Mouse (Mus musculus) forebrain, embryonic 16.5 days (tissue): Measurements from ENCODE around the gene Hddc3. TPM values are rescaled to one million over a fixed set of nuclear protein-coding genes. Genes with fewer than 3 reads are reported as not detected.
"Not testable (repeated sequence)": the region's sequence is repeated elsewhere in the genome, so short reads cannot be mapped to it uniquely, and the experiment has no call there.

ENCODE experiments used
- ATAC-seq: fragments of 200-750 bp; cut with Nextera tagmentation; 2 replicates; pipeline ENCODE4 v1.8.0; 2017; ENCODE audit warnings: mild to moderate bottlenecking, moderate library complexity
- H3K27ac ChIP-seq: fragments of 300-500 bp; sonication (generic); 2 replicates; pipeline ENCODE4 v1.5.1; 2014; ENCODE audit warnings: low read length, control low read depth
- H3K27me3 ChIP-seq: fragments of 300-500 bp; sonication (generic); replicated peaks from 2 replicates; pipeline ENCODE4 v1.6.1; 2014; ENCODE audit warnings: low read length; ENCODE audit not compliant: control insufficient read depth, insufficient read depth
- H3K36me3 ChIP-seq: fragments of 300-500 bp; sonication (generic); 2 replicates; pipeline ENCODE4 v1.6.1; 2014; ENCODE audit not compliant: control insufficient read depth, insufficient read depth
- H3K4me1 ChIP-seq: fragments of 300-500 bp; sonication (generic); replicated peaks from 2 replicates; pipeline ENCODE4 v1.6.1; 2014; ENCODE audit warnings: low read length; ENCODE audit not compliant: control insufficient read depth, insufficient read depth
- H3K4me2 ChIP-seq: fragments of 300-500 bp; sonication (generic); 2 replicates; pipeline ENCODE4 v1.6.1; 2014; ENCODE audit warnings: mild to moderate bottlenecking, low read length, control low read depth
- H3K4me3 ChIP-seq: fragments of 300-500 bp; sonication (generic); replicated peaks from 2 replicates; pipeline ENCODE4 v1.5.1; 2014; ENCODE audit warnings: mild to moderate bottlenecking, low read length, control low read depth
- H3K9ac ChIP-seq: fragments of 300-500 bp; sonication (generic); replicated peaks from 2 replicates; pipeline ENCODE4 v1.6.1; 2014; ENCODE audit warnings: low read depth, low read length, control low read depth
- H3K9me3 ChIP-seq: fragments of 300-500 bp; sonication (generic); 2 replicates; pipeline ENCODE4 v1.6.1; 2016; ENCODE audit warnings: low read length; ENCODE audit not compliant: control insufficient read depth
- WGBS: fragments of 180-500 bp; shearing (Covaris S2); extraction: QIAGEN DNeasy Blood & Tissue Kit; methylation state at CpG from one replicate; pipeline ENCODE4 v1.1.7; 2014; 5-methylcytosine and 5-hydroxymethylcytosine counted together
- polyA plus RNA-seq: library from polyadenylated mRNA; unstranded; fragments of >200 nt; fragmentation: Nextera tagmentation; extraction: Ambion mirVana; gene quantifications from 2 replicates; pipeline ENCODE4 v1.2.1, GENCODE M21; 2015

Hddc3 gene
- polyA plus RNA-seq, 1 experiment from 2014 or later = 23.8 TPM

DNA sequence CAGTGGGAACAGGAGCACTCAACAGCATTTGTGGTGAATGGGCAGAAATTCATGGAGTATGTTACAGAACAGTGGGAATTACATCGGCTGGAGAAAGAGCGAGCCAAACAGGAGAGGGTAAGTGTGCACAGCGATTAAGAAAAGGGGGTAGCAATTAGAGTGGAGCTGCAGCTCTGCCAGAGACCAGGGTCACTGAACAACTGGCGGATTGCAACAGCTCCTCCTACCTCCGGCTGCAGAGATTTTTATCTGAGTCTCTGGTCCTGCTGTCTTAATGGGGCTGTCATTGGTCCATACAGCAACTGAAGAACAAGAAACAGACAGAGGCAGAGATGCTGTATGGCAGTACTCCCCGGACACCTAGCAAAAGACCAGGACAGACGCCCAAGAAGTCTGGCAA is 32.1 kb upstream of the Hddc3 start:
- 74% methylated on average over 7 of the region's 7 CpGs for WGBS
- H3K4me1 ChIP-seq = no peaks in the 10 kb centered on the region
- H3K9me3 ChIP-seq = no peaks in the 10 kb centered on the region
- H3K4me2 ChIP-seq = no peak overlapping the region
- no peak for ATAC-seq
- H3K27ac ChIP-seq = no peak overlapping the region
- no peak overlapping the region for H3K9ac ChIP-seq
- H3K4me3 ChIP-seq = no peak overlapping the region
- H3K27me3 ChIP-seq = no peaks in the 10 kb centered on the region
- no peaks in the 10 kb centered on the region for H3K36me3 ChIP-seq

DNA sequence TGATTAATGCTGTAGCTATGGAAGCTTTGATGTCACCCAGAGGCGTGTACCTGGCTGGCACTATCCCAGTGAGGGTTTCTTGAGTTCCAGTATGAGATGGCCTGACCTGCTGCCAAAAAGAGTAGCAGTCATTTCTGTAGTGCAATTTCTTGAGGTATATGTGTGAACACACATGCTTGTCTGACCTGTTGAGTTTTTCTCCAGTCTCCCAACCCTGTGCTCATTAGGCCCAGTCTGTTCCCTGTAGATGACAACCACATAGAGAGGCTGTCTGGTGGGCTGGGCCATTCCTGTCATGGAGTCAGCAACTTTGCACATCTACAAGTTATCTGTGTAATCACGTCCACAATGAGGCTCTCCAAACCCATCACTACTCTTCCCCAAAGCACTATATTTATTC is 27.2 kb upstream of the Hddc3 start:
- H3K36me3 ChIP-seq = no peaks in the 10 kb centered on the region
- 81% methylated on average over 2 of the region's 2 CpGs for WGBS

DNA sequence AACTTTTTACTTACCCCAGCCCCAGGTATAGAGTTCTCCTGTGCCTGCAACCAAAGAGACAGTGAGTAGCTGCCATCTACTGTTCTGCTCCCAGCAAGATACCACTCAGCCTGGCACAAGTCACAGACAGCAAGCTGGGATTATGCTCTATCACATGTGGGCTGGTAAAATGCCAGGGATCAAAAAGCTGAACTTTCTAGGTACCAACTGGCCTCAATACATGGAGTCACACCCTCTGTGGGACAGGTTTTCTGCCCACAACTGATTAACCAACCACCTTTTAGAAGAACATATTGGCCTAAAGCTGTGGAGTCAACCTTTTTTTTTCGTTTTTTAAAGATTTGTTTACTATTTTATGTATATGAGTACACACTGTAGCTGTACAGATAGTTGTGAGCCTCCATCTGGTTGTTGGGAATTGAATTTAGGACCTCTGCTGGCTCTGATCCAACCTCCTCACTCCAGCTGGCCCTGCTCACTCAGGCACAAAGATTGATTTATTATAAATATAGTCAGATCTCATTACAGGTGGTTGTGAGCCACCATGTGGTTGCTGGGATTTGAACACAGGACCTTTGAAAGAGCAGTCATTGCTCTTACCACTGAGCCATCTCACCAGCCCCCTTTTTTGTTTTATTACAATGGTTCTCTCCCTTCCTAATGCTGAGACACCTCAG is 25.3 kb upstream of the Hddc3 start:
- H3K4me1 ChIP-seq = peaks cover 4% of the 10 kb centered on the region
- no peak overlapping the region for H3K4me3 ChIP-seq
- no peak overlapping the region for H3K9ac ChIP-seq
- no peak overlapping the region for H3K27ac ChIP-seq
- H3K36me3 ChIP-seq = no peaks in the 10 kb centered on the region
- no peaks in the 10 kb centered on the region for H3K27me3 ChIP-seq
- no peak for ATAC-seq
- WGBS = 63% methylated on average over 1 of the region's 1 CpGs
- H3K9me3 ChIP-seq = no peaks in the 10 kb centered on the region
- no peak overlapping the region for H3K4me2 ChIP-seq

More for the DNA sequence above, 27.2 kb upstream of the Hddc3 start:
- no peaks in the 10 kb centered on the region for H3K4me1 ChIP-seq
- no peaks in the 10 kb centered on the region for H3K27me3 ChIP-seq
- no peak overlapping the region for H3K4me3 ChIP-seq
- H3K9ac ChIP-seq = no peak overlapping the region
- H3K4me2 ChIP-seq = no peak overlapping the region
- no peak overlapping the region for H3K27ac ChIP-seq
- no peak for ATAC-seq
- no peaks in the 10 kb centered on the region for H3K9me3 ChIP-seq

DNA sequence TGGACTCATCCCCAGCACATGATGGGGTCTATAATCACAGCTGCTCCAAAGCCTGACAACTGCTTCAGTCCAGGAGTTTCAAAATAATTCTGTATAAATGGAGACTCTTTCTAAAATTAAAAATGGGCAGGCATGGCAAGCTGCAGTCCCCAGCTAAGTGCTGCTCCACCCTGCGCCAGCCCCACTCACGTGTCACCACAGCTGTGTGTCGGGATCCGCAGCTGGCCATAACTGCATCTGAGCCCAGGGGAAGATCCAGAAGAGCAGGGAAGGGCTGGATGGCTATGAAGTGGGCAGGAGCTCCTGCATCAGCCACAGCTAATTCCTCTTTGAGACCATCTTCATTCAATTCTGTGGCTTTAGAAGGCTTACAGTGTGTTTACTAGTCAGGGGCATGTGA is 24.2 kb upstream of the Hddc3 start:
- Histone ChIP-seq H3K36me3 (no peaks in the 10 kb centered on the region), H3K27ac (no peak overlapping the region), H3K4me2 (no peak overlapping the region), H3K4me1 (peaks cover 14% of the 10 kb centered on the region), H3K4me3 (no peak overlapping the region), H3K9ac (no peak overlapping the region), H3K9me3 (no peaks in the 10 kb centered on the region), H3K27me3 (no peaks in the 10 kb centered on the region)
- 86% methylated on average over 4 of the region's 4 CpGs for WGBS
- ATAC-seq = no peak

DNA sequence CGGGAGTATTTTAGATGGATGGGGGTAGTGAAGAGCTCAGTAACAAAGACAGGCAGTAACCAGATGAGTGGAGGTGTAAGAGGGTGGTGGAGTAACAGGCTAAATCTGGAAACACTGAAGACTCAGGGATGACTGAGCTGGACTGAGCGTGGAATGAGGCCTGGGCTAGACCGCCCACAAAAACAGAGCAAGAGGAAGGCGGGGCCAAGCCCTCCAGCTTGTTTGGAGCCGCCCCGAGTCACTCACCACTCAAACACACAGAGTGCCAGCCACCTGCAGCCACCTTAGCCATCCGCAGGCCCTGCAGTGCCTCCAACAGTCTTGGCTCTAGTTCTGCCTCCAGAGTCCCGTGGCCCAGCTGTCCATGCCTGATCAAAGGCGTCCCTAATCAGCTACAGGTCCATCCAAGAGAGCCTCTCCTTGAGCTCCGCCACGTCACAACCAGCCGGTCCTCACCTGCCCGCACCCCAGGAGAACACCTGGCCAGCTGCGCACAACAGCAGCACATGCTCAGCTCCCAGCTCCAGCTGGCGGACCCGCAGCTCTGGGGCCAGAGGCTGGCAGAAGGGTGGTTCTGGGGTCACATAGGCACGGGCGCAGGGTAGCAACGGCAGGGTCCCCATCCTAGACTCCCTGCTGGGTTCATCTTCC is 22.9 kb upstream of the Hddc3 start:
- no peak overlapping the region for H3K4me2 ChIP-seq
- H3K27ac ChIP-seq = no peak overlapping the region
- WGBS = 86% methylated on average over 19 of the region's 19 CpGs
- H3K27me3 ChIP-seq = no peaks in the 10 kb centered on the region
- H3K36me3 ChIP-seq = no peaks in the 10 kb centered on the region
- H3K4me1 ChIP-seq = peaks cover 15% of the 10 kb centered on the region
- H3K9ac ChIP-seq = no peak overlapping the region
- ATAC-seq = no peak
- H3K9me3 ChIP-seq = no peaks in the 10 kb centered on the region
- no peak overlapping the region for H3K4me3 ChIP-seq

DNA sequence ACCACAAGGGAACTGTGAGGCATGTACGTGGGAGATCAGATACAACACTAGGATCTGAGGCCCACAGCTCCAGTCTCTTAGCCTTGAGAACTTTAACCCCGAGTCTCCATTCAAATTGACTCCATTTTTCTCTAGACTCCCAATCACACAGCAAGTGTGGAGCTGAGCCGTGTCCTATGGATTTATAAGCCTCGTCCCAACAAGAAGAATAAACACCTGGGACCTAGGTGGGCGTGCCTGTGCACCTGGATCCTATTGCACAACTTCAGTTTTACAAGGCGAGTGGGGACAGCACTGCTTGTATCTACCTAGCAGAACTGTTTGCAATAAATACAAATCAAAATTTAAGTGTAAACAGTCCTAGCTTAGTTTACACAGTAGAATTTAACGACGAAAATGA is 19.6 kb upstream of the Hddc3 start:
- peaks cover 26% of the 10 kb centered on the region for H3K36me3 ChIP-seq
- peak overlapping the region; percentile 48 for H3K9ac ChIP-seq
- 18% methylated on average over 8 of the region's 8 CpGs for WGBS
- H3K4me1 ChIP-seq = peaks cover 18% of the 10 kb centered on the region
- no peaks in the 10 kb centered on the region for H3K27me3 ChIP-seq
- no peak for ATAC-seq
- H3K4me3 ChIP-seq = peak overlapping the region; percentile 79
- no peaks in the 10 kb centered on the region for H3K9me3 ChIP-seq
- peak overlapping the region; percentile 60 for H3K4me2 ChIP-seq
- peak overlapping the region; percentile 96 for H3K27ac ChIP-seq

DNA sequence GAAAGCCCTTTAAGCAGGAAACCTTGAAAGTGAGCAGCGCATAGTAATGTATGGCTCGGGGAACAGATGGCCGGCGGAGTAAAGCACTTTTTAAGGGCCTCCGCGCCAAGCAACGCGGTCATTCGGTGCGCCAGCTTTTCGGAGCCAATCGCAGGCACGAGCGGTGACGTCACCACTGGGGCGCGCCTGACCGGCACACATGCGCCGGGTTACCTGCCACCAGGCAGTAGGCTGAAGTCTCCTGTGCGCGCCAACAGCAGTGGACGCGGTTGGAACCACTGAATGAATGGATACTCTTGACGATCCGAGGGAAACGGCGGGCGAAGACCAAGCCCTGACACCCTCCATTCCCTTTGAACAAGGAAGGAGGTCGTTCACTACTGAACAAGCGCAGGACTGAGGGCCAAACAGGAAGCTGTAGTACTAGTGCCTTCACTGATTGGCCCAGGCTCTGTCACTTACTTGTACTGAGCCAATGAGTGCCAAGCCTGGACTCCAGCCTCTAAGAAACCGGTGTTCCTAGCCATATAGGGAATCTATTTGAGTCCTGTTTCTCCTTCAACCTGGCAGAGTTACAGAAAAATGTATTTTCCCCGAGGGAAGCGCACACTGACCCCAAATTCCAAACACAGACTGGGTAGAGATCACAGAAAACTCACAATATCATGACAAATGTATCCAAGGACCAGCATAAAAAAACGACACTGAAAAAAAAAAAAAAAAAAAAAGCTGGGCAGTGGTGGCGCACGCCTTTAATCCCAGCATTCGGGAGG is 18.7 kb upstream of the Hddc3 start, which contains the start of gene Rccd1:
Gene Rccd1 (minus strand): TSS at position 412 of the 773 bp plus-strand sequence.
- ATAC-seq = peak; percentile 100
- Histone ChIP-seq H3K27ac (peak within 1 kb of the TSS; percentile 96), H3K4me1 (peaks cover 18% of the 10 kb centered on the region), H3K27me3 (no peaks in the 10 kb centered on the region), H3K36me3 (peaks cover 34% of the 10 kb centered on the region), H3K4me3 (peak within 1 kb of the TSS; percentile 79), H3K4me2 (peak within 1 kb of the TSS; percentile 60), H3K9ac (peak within 1 kb of the TSS; percentile 48), H3K9me3 (no peaks in the 10 kb centered on the region)
- whole genome bisulfite sequencing = under 1% methylated on average over 38 of the region's 38 CpGs

DNA sequence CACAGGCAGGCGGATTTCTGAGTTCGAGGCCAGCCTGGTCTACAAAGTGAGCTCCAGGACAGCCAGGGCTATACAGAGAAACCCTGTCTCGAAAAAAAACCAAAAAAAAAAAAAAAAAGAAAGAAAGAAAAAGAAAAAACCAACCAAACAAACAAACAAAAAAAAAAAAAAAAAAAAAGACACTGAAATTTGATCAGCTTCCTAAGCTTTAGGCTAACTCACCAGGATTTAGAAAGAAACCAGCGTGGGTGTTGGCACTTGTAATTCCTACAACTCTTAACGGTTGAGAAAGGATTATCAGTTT is 18.1 kb upstream of the Hddc3 start:
- not testable (repeated sequence) for ATAC-seq, H3K9ac ChIP-seq, H3K9me3 ChIP-seq, H3K4me3 ChIP-seq, H3K27me3 ChIP-seq
- Histone ChIP-seq H3K4me2 (peak overlapping the region; percentile 60), H3K36me3 (peaks cover 36% of the 10 kb centered on the region), H3K27ac (peak overlapping the region; percentile 96), H3K4me1 (peaks cover 18% of the 10 kb centered on the region)
- 34% methylated on average over 5 of the region's 5 CpGs for WGBS

DNA sequence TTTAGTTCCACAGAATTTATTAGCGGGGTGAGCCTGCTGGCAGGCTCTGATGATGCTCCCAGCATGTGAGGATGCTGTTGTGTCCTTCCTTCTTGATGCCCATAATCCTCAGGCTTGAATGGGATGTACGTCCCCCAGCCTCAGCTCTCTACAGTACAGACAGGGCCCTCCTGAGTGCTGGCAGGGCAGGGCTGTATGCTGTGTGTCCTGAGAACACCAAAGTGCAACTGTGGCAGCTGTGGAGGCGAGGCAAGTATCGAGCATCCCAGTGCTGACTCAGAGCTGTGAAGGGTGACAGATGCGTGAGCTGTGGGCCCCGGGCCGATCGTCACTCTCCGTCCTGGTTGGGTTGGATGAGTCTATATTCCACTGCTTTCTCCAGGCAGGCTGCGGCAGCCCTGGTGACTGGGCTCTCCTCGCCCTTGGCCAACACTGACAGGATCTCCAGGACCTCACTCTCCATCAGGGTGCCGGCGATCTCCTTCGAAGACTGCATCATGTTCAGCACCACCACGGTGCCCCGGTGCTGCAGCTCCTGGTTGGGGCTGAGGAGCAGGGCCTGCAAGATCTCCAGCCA is 17.5 kb upstream of the Hddc3 start:
- H3K4me3 ChIP-seq = no peak overlapping the region
- no peaks in the 10 kb centered on the region for H3K9me3 ChIP-seq
- H3K4me1 ChIP-seq = peaks cover 18% of the 10 kb centered on the region
- ATAC-seq = no peak
- 94% methylated on average over 16 of the region's 16 CpGs for WGBS
- no peaks in the 10 kb centered on the region for H3K27me3 ChIP-seq
- no peak overlapping the region; the same call in 1 of the 2 replicates for H3K27ac ChIP-seq
- peaks cover 38% of the 10 kb centered on the region for H3K36me3 ChIP-seq
- H3K4me2 ChIP-seq = no peak overlapping the region
- no peak overlapping the region for H3K9ac ChIP-seq
